Mouse (Mus musculus): ENCODE measurements around the gene Isg20. TPM values are rescaled to one million over a fixed set of nuclear protein-coding genes. Genes with fewer than 3 reads are reported as not detected.

The Isg20 gene
- polyA plus RNA-seq (2014; fragmentation: Illumina TruSeq; extraction: RNeasy Lipid Tissue Mini Kit (QIAGEN cat#74804); ENCODE audit: low read depth, low replicate concordance): 9.9 TPM

GRCm38 (mm10) chr7:78912974-78913474, at the start of gene Isg20:
Gene Isg20, plus strand, starts transcription at chr7:78913424.

GRCm38 (mm10) chr7:78895653-78896333, 17.4 kb upstream of the Isg20 start, which contains the start of gene Aen:
Gene Aen, plus strand, starts transcription at chr7:78895854.

Other genes with a start within 250 kb of the Isg20 start
- gene Ntrk3, start 175.4 kb upstream of the Isg20 start, polyA plus RNA-seq (2014; fragmentation: Illumina TruSeq; extraction: RNeasy Lipid Tissue Mini Kit (QIAGEN cat#74804); ENCODE audit: low read depth, low replicate concordance): 1.3 TPM
- 33.6 TPM for gene Mrps11, start 130.3 kb upstream of the Isg20 start, polyA plus RNA-seq (2014; fragmentation: Illumina TruSeq; extraction: RNeasy Lipid Tissue Mini Kit (QIAGEN cat#74804); ENCODE audit: low read depth, low replicate concordance)
- gene Mrpl46, start 129.9 kb upstream of the Isg20 start, polyA plus RNA-seq (2014; fragmentation: Illumina TruSeq; extraction: RNeasy Lipid Tissue Mini Kit (QIAGEN cat#74804); ENCODE audit: low read depth, low replicate concordance): 53.2 TPM
- 14.9 TPM for gene Det1, start 66.2 kb upstream of the Isg20 start, polyA plus RNA-seq (2014; fragmentation: Illumina TruSeq; extraction: RNeasy Lipid Tissue Mini Kit (QIAGEN cat#74804); ENCODE audit: low read depth, low replicate concordance)
- gene Aen, start 17.6 kb upstream of the Isg20 start, polyA plus RNA-seq (2014; fragmentation: Illumina TruSeq; extraction: RNeasy Lipid Tissue Mini Kit (QIAGEN cat#74804); ENCODE audit: low read depth, low replicate concordance): 40.0 TPM
- 0.13 TPM for gene Acan, start 140.1 kb downstream of the Isg20 start, polyA plus RNA-seq (2014; fragmentation: Illumina TruSeq; extraction: RNeasy Lipid Tissue Mini Kit (QIAGEN cat#74804); ENCODE audit: low read depth, low replicate concordance)
- gene Hapln3, start 217.6 kb downstream of the Isg20 start, polyA plus RNA-seq (2014; fragmentation: Illumina TruSeq; extraction: RNeasy Lipid Tissue Mini Kit (QIAGEN cat#74804); ENCODE audit: low read depth, low replicate concordance): 0.13 TPM
- gene Mfge8, start 235.6 kb downstream of the Isg20 start, polyA plus RNA-seq (2014; fragmentation: Illumina TruSeq; extraction: RNeasy Lipid Tissue Mini Kit (QIAGEN cat#74804); ENCODE audit: low read depth, low replicate concordance): 126 TPM

Data from heart, adult 10 weeks (tissue).